Mouse (Mus musculus) midbrain, embryonic 15.5 days (tissue): ENCODE measurements around the gene Cdc42ep3. TPM values are rescaled to one million over a fixed set of nuclear protein-coding genes. Genes with fewer than 3 reads are reported as not detected.

Experiments used
- ATAC-seq: fragments of 200-750 bp; cut with Nextera tagmentation; replicated peaks from 2 replicates; pipeline ENCODE4 v1.8.0; 2017; ENCODE audit warnings: moderate TSS enrichment
- H3K27ac ChIP-seq: fragments of 300-500 bp; sonication (generic); 2 replicates; pipeline ENCODE4 v1.5.1; 2015; ENCODE audit warnings: mild to moderate bottlenecking, inconsistent platforms
- H3K27me3 ChIP-seq: fragments of 300-500 bp; sonication (generic); replicated peaks from 2 replicates; pipeline ENCODE4 v1.6.1; 2015; ENCODE audit warnings: inconsistent platforms
- H3K36me3 ChIP-seq: fragments of 300-500 bp; sonication (generic); replicated peaks from 2 replicates; pipeline ENCODE4 v1.6.1; 2015; ENCODE audit warnings: inconsistent platforms
- H3K4me1 ChIP-seq: fragments of 300-500 bp; sonication (generic); 2 replicates; pipeline ENCODE4 v1.6.1; 2015; ENCODE audit warnings: inconsistent platforms
- H3K4me2 ChIP-seq: fragments of 300-500 bp; sonication (generic); 2 replicates; pipeline ENCODE4 v1.6.1; 2015; ENCODE audit warnings: inconsistent platforms, mild to moderate bottlenecking, moderate library complexity
- H3K4me3 ChIP-seq: fragments of 300-500 bp; sonication (generic); 2 replicates; pipeline ENCODE4 v1.5.1; 2015; ENCODE audit warnings: mild to moderate bottlenecking, inconsistent platforms
- H3K9ac ChIP-seq: fragments of 300-500 bp; sonication (generic); 2 replicates; pipeline ENCODE4 v1.6.1; 2015; ENCODE audit warnings: mild to moderate bottlenecking, inconsistent platforms
- H3K9me3 ChIP-seq: fragments of 300-500 bp; sonication (generic); 2 replicates; pipeline ENCODE4 v1.6.1; 2016; ENCODE audit warnings: inconsistent platforms
- WGBS: fragments of 180-500 bp; shearing (Covaris S2); methylation state at CpG from one replicate; pipeline ENCODE4 v1.1.7; 2015; ENCODE audit warnings: mixed read lengths; 5-methylcytosine and 5-hydroxymethylcytosine counted together
- polyA plus RNA-seq: library from polyadenylated mRNA; unstranded; fragments of >200 nt; fragmentation: Nextera tagmentation; extraction: Ambion mirVana; gene quantifications from 2 replicates; pipeline ENCODE4 v1.2.1, GENCODE M21; 2015

Gene Cdc42ep3
- polyA plus RNA-seq, 1 experiment from 2014 or later: 48.5 TPM

GRCm38 (mm10) chr17:79303744-79304497 lies 51.0 kb downstream of the Cdc42ep3 start:
- H3K4me3 ChIP-seq: no peak overlapping the region
- no peak for ATAC-seq
- no peak overlapping the region for H3K9ac ChIP-seq
- WGBS: 93% methylated on average over 17 of the region's 17 CpGs
- H3K9me3 ChIP-seq: no peaks in the 10 kb centered on the region
- H3K27ac ChIP-seq: no peak overlapping the region
- no peaks in the 10 kb centered on the region for H3K36me3 ChIP-seq
- no peaks in the 10 kb centered on the region for H3K4me1 ChIP-seq
- H3K27me3 ChIP-seq: no peaks in the 10 kb centered on the region
- H3K4me2 ChIP-seq: no peak overlapping the region

GRCm38 (mm10) chr17:79303238-79303637 lies 51.7 kb downstream of the Cdc42ep3 start:
- H3K4me3 ChIP-seq: no peak overlapping the region
- no peak for ATAC-seq
- H3K27me3 ChIP-seq: no peaks in the 10 kb centered on the region
- no peaks in the 10 kb centered on the region for H3K9me3 ChIP-seq
- H3K4me1 ChIP-seq: no peaks in the 10 kb centered on the region
- H3K9ac ChIP-seq: no peak overlapping the region
- H3K27ac ChIP-seq: no peak overlapping the region
- no peaks in the 10 kb centered on the region for H3K36me3 ChIP-seq
- no peak overlapping the region for H3K4me2 ChIP-seq
- whole genome bisulfite sequencing: 92% methylated on average over 3 of the region's 3 CpGs

GRCm38 (mm10) chr17:79299925-79300324 lies 55.0 kb downstream of the Cdc42ep3 start:
- no peak for ATAC-seq
- Histone ChIP-seq H3K36me3 (no peaks in the 10 kb centered on the region), H3K27me3 (no peaks in the 10 kb centered on the region), H3K4me1 (no peaks in the 10 kb centered on the region), H3K9me3 (no peaks in the 10 kb centered on the region), H3K27ac (no peak overlapping the region), H3K4me2 (no peak overlapping the region), H3K9ac (no peak overlapping the region), H3K4me3 (no peak overlapping the region)
- WGBS: 96% methylated on average over 1 of the region's 1 CpGs

- Histone ChIP-seq H3K27ac (no peak overlapping the region), H3K4me3 (no peak overlapping the region), H3K4me2 (no peak overlapping the region), H3K36me3 (no peaks in the 10 kb centered on the region), H3K27me3 (no peaks in the 10 kb centered on the region), H3K9me3 (no peaks in the 10 kb centered on the region), H3K9ac (no peak overlapping the region), H3K4me1 (no peaks in the 10 kb centered on the region)
- no peak for ATAC-seq
Observed at GRCm38 (mm10) chr17:79298968-79299367, 55.9 kb downstream of the Cdc42ep3 start.

GRCm38 (mm10) chr17:79295926-79296325 lies 59.0 kb downstream of the Cdc42ep3 start:
- H3K4me1 ChIP-seq: no peaks in the 10 kb centered on the region
- H3K27ac ChIP-seq: no peak overlapping the region
- H3K27me3 ChIP-seq: no peaks in the 10 kb centered on the region
- 78% methylated on average over 4 of the region's 4 CpGs for WGBS
- no peak overlapping the region for H3K9ac ChIP-seq
- no peaks in the 10 kb centered on the region for H3K36me3 ChIP-seq
- no peak overlapping the region for H3K4me3 ChIP-seq
- H3K4me2 ChIP-seq: no peak overlapping the region
- H3K9me3 ChIP-seq: no peaks in the 10 kb centered on the region
- ATAC-seq: no peak

GRCm38 (mm10) chr17:79291672-79292071 lies 63.2 kb downstream of the Cdc42ep3 start:
- 87% methylated on average over 5 of the region's 5 CpGs for WGBS
- no peak for ATAC-seq
- Histone ChIP-seq H3K4me3 (no peak overlapping the region), H3K36me3 (no peaks in the 10 kb centered on the region), H3K27ac (no peak overlapping the region), H3K9me3 (no peaks in the 10 kb centered on the region), H3K4me1 (no peaks in the 10 kb centered on the region), H3K4me2 (no peak overlapping the region), H3K27me3 (no peaks in the 10 kb centered on the region), H3K9ac (no peak overlapping the region)

- 79% methylated on average over 2 of the region's 2 CpGs for WGBS
- Histone ChIP-seq H3K4me2 (no peak overlapping the region), H3K9ac (no peak overlapping the region), H3K27me3 (no peaks in the 10 kb centered on the region), H3K27ac (no peak overlapping the region), H3K36me3 (no peaks in the 10 kb centered on the region), H3K9me3 (no peaks in the 10 kb centered on the region), H3K4me1 (no peaks in the 10 kb centered on the region), H3K4me3 (no peak overlapping the region)
- no peak for ATAC-seq
Observed at GRCm38 (mm10) chr17:79290697-79291096, 64.2 kb downstream of the Cdc42ep3 start.

- Histone ChIP-seq H3K4me1 (no peaks in the 10 kb centered on the region), H3K4me3 (no peak overlapping the region), H3K36me3 (no peaks in the 10 kb centered on the region), H3K27me3 (no peaks in the 10 kb centered on the region), H3K9me3 (no peaks in the 10 kb centered on the region), H3K4me2 (no peak overlapping the region), H3K9ac (no peak overlapping the region), H3K27ac (no peak overlapping the region)
- WGBS: 87% methylated on average over 13 of the region's 13 CpGs
- no peak for ATAC-seq
Observed at GRCm38 (mm10) chr17:79287302-79287701, 67.6 kb downstream of the Cdc42ep3 start.

- ATAC-seq: no peak
- H3K9ac ChIP-seq: no peak overlapping the region
- WGBS: 28% methylated on average over 6 of the region's 6 CpGs
- H3K4me1 ChIP-seq: no peaks in the 10 kb centered on the region
- no peaks in the 10 kb centered on the region for H3K36me3 ChIP-seq
- H3K9me3 ChIP-seq: no peaks in the 10 kb centered on the region
- H3K4me2 ChIP-seq: no peak overlapping the region
- H3K27ac ChIP-seq: no peak overlapping the region
- H3K27me3 ChIP-seq: no peaks in the 10 kb centered on the region
- H3K4me3 ChIP-seq: no peak overlapping the region
Observed at GRCm38 (mm10) chr17:79285030-79285601, 69.8 kb downstream of the Cdc42ep3 start.
